Mouse (Mus musculus): ENCODE measurements around the gene E030030I06Rik. TPM values are rescaled to one million over a fixed set of nuclear protein-coding genes. Genes with fewer than 3 reads are reported as not detected.
"Not testable (repeated sequence)": the region's sequence is repeated elsewhere in the genome, so short reads cannot be mapped to it uniquely, and the experiment has no call there.

E030030I06Rik gene
- polyA plus RNA-seq, 1 experiment: 7.5 TPM

- not testable (repeated sequence) for H3K4me1 ChIP-seq (ENCODE audit: control insufficient read depth, insufficient read depth, low read length); H3K27ac ChIP-seq (ENCODE audit: insufficient read depth, low read depth, low read length); H3K27me3 ChIP-seq (replicated peaks; ENCODE audit: control insufficient read depth, insufficient read depth, low read length); H3K36me3 ChIP-seq (ENCODE audit: control insufficient read depth, insufficient read depth, low read length); H3K4me3 ChIP-seq (ENCODE audit: insufficient read depth, low read depth, low read length)
- WGBS: 2% methylated on average over 55 of the region's 55 CpGs
- peak; percentile 5 for DNase-seq
These were observed 2.2 kb upstream of the E030030I06Rik start for GRCm38 (mm10) chr10:22151056-22151862.

- WGBS: 2% methylated on average over 27 of the region's 27 CpGs
- Histone ChIP-seq H3K36me3 (ENCODE audit: control insufficient read depth, insufficient read depth, low read length) (no peaks in the 10 kb centered on the region), H3K4me3 (ENCODE audit: insufficient read depth, low read depth, low read length) (peak overlapping the region; percentile 22; the same call in 1 of the 2 replicates), H3K27ac (ENCODE audit: insufficient read depth, low read depth, low read length) (no peak overlapping the region), H3K27me3 (replicated peaks; ENCODE audit: control insufficient read depth, insufficient read depth, low read length) (peaks cover 7% of the 10 kb centered on the region), H3K4me1 (ENCODE audit: control insufficient read depth, insufficient read depth, low read length) (no peaks in the 10 kb centered on the region)
- TF ChIP-seq POLR2A (IDR thresholded peaks at IDR 0.05; ENCODE audit: low read depth, low read length): no peak
- no peak for TF ChIP-seq CTCF (conservative IDR thresholded peaks at IDR 0.05; ENCODE audit: insufficient read depth, insufficient read length, low read depth, low read length)
- peak; percentile 21 for DNase-seq
These were observed 1.5 kb upstream of the E030030I06Rik start for GRCm38 (mm10) chr10:22150593-22150992.

GRCm38 (mm10) chr10:22149691-22150465, 808 bp upstream of the E030030I06Rik start:
- Histone ChIP-seq H3K4me1 (ENCODE audit: control insufficient read depth, insufficient read depth, low read length) (no peaks in the 10 kb centered on the region), H3K4me3 (ENCODE audit: insufficient read depth, low read depth, low read length) (peak overlapping the region; percentile 89), H3K36me3 (ENCODE audit: control insufficient read depth, insufficient read depth, low read length) (no peaks in the 10 kb centered on the region), H3K27me3 (replicated peaks; ENCODE audit: control insufficient read depth, insufficient read depth, low read length) (peaks cover 5% of the 10 kb centered on the region), H3K27ac (ENCODE audit: insufficient read depth, low read depth, low read length) (no peak overlapping the region)
- TF ChIP-seq CTCF (conservative IDR thresholded peaks at IDR 0.05; ENCODE audit: insufficient read depth, insufficient read length, low read depth, low read length): no peak
- TF ChIP-seq POLR2A (IDR thresholded peaks at IDR 0.05; ENCODE audit: low read depth, low read length): no peak
- 1% methylated on average over 50 of the region's 50 CpGs for WGBS
- peak; percentile 39 for DNase-seq

- under 1% methylated on average over 50 of the region's 50 CpGs for WGBS
- peak; percentile 90 for DNase-seq
- Histone ChIP-seq H3K27me3 (replicated peaks; ENCODE audit: control insufficient read depth, insufficient read depth, low read length) (peaks cover 1% of the 10 kb centered on the region; the same call in 1 of the 2 replicates), H3K4me3 (ENCODE audit: insufficient read depth, low read depth, low read length) (peak overlapping the region; percentile 89), H3K36me3 (ENCODE audit: control insufficient read depth, insufficient read depth, low read length) (no peaks in the 10 kb centered on the region), H3K4me1 (ENCODE audit: control insufficient read depth, insufficient read depth, low read length) (no peaks in the 10 kb centered on the region), H3K27ac (ENCODE audit: insufficient read depth, low read depth, low read length) (peak overlapping the region; percentile 66)
- TF ChIP-seq CTCF (conservative IDR thresholded peaks at IDR 0.05; ENCODE audit: insufficient read depth, insufficient read length, low read depth, low read length) (peak; percentile 57), POLR2A (IDR thresholded peaks at IDR 0.05; ENCODE audit: low read depth, low read length) (no peak)
These were observed 513 bp downstream of the E030030I06Rik start for GRCm38 (mm10) chr10:22148441-22149072.

- Histone ChIP-seq H3K36me3 (ENCODE audit: control insufficient read depth, insufficient read depth, low read length) (no peaks in the 10 kb centered on the region), H3K27me3 (replicated peaks; ENCODE audit: control insufficient read depth, insufficient read depth, low read length) (no peaks in the 10 kb centered on the region), H3K4me3 (ENCODE audit: insufficient read depth, low read depth, low read length) (no peak overlapping the region), H3K27ac (ENCODE audit: insufficient read depth, low read depth, low read length) (no peak overlapping the region), H3K4me1 (ENCODE audit: control insufficient read depth, insufficient read depth, low read length) (no peaks in the 10 kb centered on the region)
- 74% methylated on average over 5 of the region's 5 CpGs for WGBS
- no peak for DNase-seq
- TF ChIP-seq CTCF (conservative IDR thresholded peaks at IDR 0.05; ENCODE audit: insufficient read depth, insufficient read length, low read depth, low read length) (no peak), POLR2A (IDR thresholded peaks at IDR 0.05; ENCODE audit: low read depth, low read length) (no peak)
These were observed 6.1 kb downstream of the E030030I06Rik start for GRCm38 (mm10) chr10:22142926-22143325.

- DNase-seq: peak; percentile 50
- H3K36me3 ChIP-seq (ENCODE audit: control insufficient read depth, insufficient read depth, low read length); H3K4me1 ChIP-seq (ENCODE audit: control insufficient read depth, insufficient read depth, low read length); H3K27ac ChIP-seq (ENCODE audit: insufficient read depth, low read depth, low read length); H3K27me3 ChIP-seq (replicated peaks; ENCODE audit: control insufficient read depth, insufficient read depth, low read length); H3K4me3 ChIP-seq (ENCODE audit: insufficient read depth, low read depth, low read length): not testable (repeated sequence)
- WGBS: 86% methylated on average over 1 of the region's 1 CpGs
These were observed 6.9 kb downstream of the E030030I06Rik start for GRCm38 (mm10) chr10:22142194-22142593.
